Mouse (Mus musculus) bone marrow macrophage, adult 2 months (primary cell): ENCODE measurements around the gene Cntnap5c. TPM values are rescaled to one million over a fixed set of nuclear protein-coding genes. Genes with fewer than 3 reads are reported as not detected.

Experiments used
- H3K27ac ChIP-seq: 2 replicates; pipeline ENCODE4 v1.5.1; 2012; ENCODE audit warnings: low read depth, low read length; ENCODE audit not compliant: insufficient read depth
- H3K4me1 ChIP-seq: 2 replicates; pipeline ENCODE4 v1.6.1; 2012; ENCODE audit warnings: low read length; ENCODE audit not compliant: control insufficient read depth, insufficient read depth
- H3K4me3 ChIP-seq: 2 replicates; pipeline ENCODE4 v1.5.1; 2012; ENCODE audit warnings: mild to moderate bottlenecking, low read length, moderate library complexity; ENCODE audit not compliant: insufficient read depth
- CTCF ChIP-seq: IDR thresholded peaks from 2 replicates; pipeline ENCODE4 v1.5.1; 2012; ENCODE audit warnings: low read depth, mild to moderate bottlenecking, low read length, moderate library complexity
- POLR2A ChIP-seq: IDR thresholded peaks from 2 replicates; pipeline ENCODE4 v1.6.1; 2012; ENCODE audit warnings: mild to moderate bottlenecking, low read depth, low read length, borderline replicate concordance
- polyA plus RNA-seq: library from polyadenylated mRNA; stranded (reverse); fragments of >200 nt; gene quantifications from 2 replicates; pipeline ENCODE4 v1.2.4, GENCODE M21; 2012; ENCODE audit not compliant: missing spikeins, insufficient read depth, insufficient read length

Cntnap5c gene
- polyA plus RNA-seq, 1 experiment: not detected

DNA sequence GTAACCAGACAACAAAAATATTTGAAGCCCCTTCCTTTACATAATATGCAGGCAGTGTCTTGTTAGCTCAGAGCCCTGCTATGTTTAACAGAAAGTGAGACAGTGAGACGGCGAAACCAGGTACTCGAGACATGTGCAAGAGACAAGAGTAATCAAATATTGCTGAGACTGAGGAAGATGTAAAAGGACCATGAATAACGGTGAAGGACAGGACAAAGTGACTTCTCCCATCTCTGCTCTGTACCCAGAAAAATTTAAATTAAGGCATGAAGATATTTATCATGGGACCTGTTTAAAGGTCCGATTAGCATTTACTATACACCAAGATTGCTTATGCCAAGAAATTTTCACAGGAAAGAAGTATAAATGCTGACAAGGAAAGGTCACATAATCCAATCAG lies 233.5 kb downstream of the Cntnap5c start:
- TF ChIP-seq CTCF (no peak), POLR2A (no peak)
- H3K27ac ChIP-seq: no peak overlapping the region
- no peak overlapping the region for H3K4me3 ChIP-seq
- no peaks in the 10 kb centered on the region for H3K4me1 ChIP-seq

DNA sequence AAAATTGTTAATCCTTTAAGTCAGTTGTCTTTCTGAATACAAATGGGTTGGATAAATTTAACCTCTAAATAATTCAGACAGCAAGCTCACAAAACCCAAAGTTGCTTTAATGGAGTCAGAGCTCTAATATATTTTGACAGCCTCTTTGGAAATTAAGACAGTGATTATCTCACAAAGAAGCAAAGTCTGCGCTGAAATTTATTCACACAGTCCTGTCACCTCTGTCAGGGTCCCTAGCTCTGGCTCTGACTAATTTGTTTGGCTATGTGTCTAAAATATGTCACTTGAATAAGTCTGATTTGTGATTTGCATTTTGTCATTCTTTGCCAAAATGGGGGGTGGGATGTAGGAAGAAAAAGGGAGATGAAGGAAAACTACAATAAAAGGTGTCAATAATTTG lies 234.0 kb downstream of the Cntnap5c start:
- no peak overlapping the region for H3K4me3 ChIP-seq
- H3K27ac ChIP-seq: no peak overlapping the region
- TF ChIP-seq POLR2A (no peak), CTCF (no peak)
- no peaks in the 10 kb centered on the region for H3K4me1 ChIP-seq

DNA sequence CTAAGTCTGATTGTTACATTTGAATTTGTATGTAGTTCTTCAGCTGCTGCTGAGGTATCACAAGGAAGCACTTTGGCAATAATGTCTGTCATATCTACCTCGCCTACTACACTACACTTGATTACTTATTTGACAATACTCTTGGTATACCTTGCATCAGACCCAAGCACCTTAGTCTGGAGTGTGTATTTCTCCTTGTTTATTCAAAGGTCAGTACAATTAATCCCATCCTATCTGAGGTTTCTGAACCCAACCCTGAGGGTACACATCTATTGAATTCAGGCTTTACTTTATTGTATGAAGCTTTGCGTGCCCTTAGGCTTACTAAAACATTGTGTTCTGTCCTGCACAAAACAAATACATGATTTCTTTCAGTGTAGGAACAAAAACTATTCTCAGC lies 235.1 kb downstream of the Cntnap5c start:
- no peaks in the 10 kb centered on the region for H3K4me1 ChIP-seq
- H3K27ac ChIP-seq: no peak overlapping the region
- TF ChIP-seq POLR2A (no peak), CTCF (no peak)
- H3K4me3 ChIP-seq: no peak overlapping the region

DNA sequence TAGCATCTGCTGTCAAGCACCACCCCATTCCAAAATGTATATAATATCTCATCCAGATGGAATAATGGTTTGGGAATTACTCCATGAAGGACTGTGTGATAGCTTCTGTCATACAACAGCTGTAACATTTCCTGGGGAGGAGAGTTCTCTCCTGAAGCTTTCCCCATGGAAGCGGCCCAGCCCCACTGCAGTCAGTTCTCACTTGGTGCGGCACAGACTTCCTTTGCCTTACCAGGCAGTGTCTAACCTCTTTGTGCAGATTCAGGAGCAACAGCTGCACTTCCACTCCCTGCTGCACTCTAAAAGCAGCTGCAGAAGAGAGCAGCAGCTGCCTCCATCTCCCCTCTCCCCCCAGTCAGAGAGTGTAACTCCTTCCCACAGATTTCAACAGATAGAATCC lies 271.8 kb downstream of the Cntnap5c start:
- Histone ChIP-seq H3K4me3 (no peak overlapping the region), H3K4me1 (no peaks in the 10 kb centered on the region), H3K27ac (no peak overlapping the region)
- TF ChIP-seq CTCF (no peak), POLR2A (no peak)

DNA sequence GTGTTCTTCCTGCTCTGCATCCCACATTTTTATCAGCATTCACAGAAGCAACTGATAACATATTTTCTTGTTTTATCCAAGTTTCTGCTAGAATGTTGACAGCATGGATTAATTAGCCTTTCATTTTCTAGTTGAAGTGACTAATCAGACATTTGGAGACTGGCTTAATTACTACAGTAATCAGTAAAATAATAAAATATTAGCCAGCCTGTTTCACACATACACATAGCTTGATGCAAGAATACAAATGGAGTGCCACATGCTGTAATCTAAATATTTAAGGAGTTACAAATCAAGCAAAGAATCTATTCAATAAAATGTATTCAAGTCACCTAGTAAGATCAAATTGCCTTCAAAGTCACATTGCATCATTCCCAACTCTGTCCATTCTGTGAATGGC lies 275.8 kb downstream of the Cntnap5c start:
- Histone ChIP-seq H3K27ac (no peak overlapping the region), H3K4me1 (no peaks in the 10 kb centered on the region), H3K4me3 (no peak overlapping the region)
- TF ChIP-seq POLR2A (no peak), CTCF (no peak)

DNA sequence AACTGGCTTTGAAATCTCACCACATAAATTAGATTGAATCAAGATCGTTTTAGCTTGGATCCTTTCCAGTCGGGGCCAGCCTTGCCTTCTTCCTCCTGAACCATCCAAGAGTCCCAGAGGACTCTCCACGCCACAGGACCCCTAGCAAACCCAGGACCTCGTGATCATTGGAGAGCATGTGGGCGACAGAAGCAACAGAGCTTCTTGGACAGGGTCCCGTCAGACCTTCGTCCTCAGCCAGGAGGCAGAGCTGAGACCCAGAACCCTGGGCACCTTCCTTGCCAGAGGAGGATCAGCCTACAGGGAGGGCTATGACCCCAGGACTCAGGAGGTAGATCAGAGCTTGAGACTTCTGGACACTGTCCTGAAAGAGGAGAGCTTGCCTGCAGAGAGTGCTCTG lies 300.5 kb downstream of the Cntnap5c start:
- Histone ChIP-seq H3K27ac (no peak overlapping the region), H3K4me3 (no peak overlapping the region), H3K4me1 (no peaks in the 10 kb centered on the region)
- TF ChIP-seq POLR2A (no peak), CTCF (no peak)

DNA sequence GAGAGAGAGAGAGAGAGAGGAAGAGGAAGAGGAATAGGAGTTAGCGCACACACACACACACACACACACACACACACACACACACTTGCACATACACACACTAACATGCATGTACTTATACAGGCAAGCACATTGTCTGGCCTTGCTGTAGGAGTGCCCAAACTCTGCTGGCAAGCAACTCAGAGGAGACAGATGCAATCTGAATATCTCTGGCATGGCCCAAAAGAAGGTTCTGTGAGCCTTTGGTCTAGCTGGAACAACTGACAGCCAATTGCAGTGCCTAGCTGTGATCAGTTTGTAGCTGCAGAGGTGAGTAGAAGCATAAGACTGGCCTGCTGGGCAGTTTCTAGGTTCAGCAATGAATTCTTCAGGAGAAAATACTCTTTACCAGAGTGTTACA lies 313.3 kb downstream of the Cntnap5c start:
- no peak overlapping the region for H3K27ac ChIP-seq

DNA sequence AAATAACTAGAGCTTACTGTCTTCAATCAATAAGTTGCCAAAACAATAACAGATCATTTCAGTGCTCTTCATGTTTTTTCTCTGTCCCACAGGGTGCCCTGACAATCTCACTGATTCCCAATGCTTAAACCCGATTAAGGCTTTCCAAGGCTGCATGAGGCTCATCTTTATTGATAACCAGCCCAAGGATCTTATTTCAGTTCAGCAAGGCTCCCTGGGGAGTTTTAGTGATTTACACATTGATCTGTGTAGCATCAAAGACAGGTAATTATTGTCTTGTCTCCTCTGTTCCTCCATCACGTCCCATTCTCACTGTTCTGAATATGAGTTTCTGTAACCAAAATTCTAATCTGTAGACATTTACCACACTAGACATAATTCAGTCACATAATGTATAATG lies 335.1 kb downstream of the Cntnap5c start:
- TF ChIP-seq POLR2A (no peak), CTCF (no peak)
- H3K27ac ChIP-seq: no peak overlapping the region
- no peaks in the 10 kb centered on the region for H3K4me1 ChIP-seq
- no peak overlapping the region for H3K4me3 ChIP-seq

More for the DNA sequence above, 313.3 kb downstream of the Cntnap5c start:
- no peak overlapping the region for H3K4me3 ChIP-seq
- TF ChIP-seq POLR2A (no peak), CTCF (no peak)
- H3K4me1 ChIP-seq: no peaks in the 10 kb centered on the region

DNA sequence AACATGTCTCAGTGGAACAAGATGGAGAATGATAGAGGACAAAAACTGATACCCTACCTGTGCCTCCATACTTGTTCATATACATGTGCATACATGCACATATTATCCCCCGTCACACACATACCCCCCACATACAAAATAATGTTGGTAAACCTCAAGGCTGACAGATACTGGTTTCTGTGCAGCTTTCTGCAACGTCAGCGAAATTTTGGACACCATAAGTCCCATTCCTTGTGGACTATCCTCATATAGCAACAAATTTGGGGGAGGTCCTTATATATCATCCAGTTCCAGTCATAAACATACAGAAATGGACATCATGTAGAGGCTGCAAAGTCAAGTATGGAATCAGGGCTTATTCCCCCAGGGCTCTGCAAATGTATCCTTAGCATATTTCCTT lies 338.5 kb downstream of the Cntnap5c start:
- H3K4me1 ChIP-seq: no peaks in the 10 kb centered on the region
- TF ChIP-seq CTCF: no peak
- no peak for TF ChIP-seq POLR2A
- H3K4me3 ChIP-seq: no peak overlapping the region
- H3K27ac ChIP-seq: no peak overlapping the region

DNA sequence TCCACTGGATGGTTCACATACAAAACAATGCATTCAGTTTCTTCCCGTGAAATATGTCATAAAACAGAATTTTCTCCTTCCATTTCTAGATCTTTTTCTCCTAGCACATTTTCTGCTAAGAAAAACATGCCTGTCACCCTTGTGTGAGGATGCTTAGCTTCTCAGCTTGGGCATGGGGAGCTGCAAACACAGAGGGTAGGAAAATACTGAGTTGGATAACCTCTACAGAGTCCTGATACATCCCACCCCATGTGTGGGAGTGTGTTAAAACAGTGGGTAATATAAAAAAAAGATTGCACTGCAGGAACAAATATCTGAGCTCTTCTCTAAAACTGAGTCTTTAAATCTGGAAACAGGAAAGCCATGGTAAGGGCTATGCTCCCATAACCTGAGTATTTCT lies 339.0 kb downstream of the Cntnap5c start:
- no peak for TF ChIP-seq POLR2A
- TF ChIP-seq CTCF: no peak

DNA sequence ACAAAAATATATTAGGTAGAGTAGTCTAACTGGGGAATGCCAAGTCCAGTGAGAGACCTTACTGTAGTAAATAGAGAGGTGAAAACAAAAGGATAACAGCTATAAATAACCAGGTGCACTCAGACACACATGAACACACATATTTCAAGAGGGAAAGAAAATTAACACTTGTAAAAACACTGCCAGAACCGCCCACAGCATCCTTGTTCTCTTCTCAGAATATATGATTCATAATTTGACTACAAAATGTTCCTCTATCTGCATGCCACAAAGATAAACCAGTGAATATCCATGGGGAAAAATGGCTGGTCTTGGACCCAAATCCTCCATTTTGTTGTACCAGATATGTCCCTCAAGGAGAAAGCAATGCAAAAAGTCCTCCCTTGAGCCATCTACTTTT lies 417.8 kb downstream of the Cntnap5c start:
- TF ChIP-seq CTCF (no peak), POLR2A (no peak)
- Histone ChIP-seq H3K4me3 (no peak overlapping the region), H3K4me1 (no peaks in the 10 kb centered on the region), H3K27ac (no peak overlapping the region)

More for the DNA sequence above, 339.0 kb downstream of the Cntnap5c start:
- H3K27ac ChIP-seq: no peak overlapping the region
- no peaks in the 10 kb centered on the region for H3K4me1 ChIP-seq
- H3K4me3 ChIP-seq: no peak overlapping the region
